Mouse (Mus musculus): ENCODE data around the gene Gm8279. TPM values are rescaled to one million over a fixed set of nuclear protein-coding genes. Genes with fewer than 3 reads are reported as not detected.
"Not testable (repeated sequence)": the region's sequence is repeated elsewhere in the genome, so short reads cannot be mapped to it uniquely, and the experiment has no call there.

Gm8279 gene
- not detected in 2 replicates for polyA plus RNA-seq (2012; rRNA removed)

DNA sequence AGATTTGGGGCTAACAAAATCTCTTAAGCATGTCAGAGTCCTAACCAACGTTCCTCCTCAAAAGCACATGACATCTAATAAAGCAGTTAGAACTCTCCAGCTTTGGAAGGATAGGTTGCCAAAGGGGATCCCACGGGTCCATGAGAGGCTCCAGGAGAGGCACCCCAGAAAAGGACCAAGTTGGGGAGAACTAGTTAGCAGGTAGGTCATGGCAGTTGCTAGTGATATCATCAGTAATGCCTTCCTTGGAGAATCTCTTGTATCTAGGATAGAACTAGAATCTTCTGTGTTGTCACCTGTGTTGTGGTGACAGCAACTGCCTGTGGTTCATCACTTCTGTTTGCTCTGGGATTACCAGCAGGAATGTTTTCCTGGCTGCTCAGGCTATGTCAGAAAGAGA lies at the start of gene Gm8279:
Gene Gm8279 (plus strand): TSS at position 301 of the 400 bp plus-strand sequence.
- not testable (repeated sequence) for H3K4me1 ChIP-seq (ENCODE audit: control insufficient read depth, insufficient read depth, insufficient read length); H3K27ac ChIP-seq (ENCODE audit: insufficient read depth, low read length); H3K36me3 ChIP-seq (ENCODE audit: control insufficient read depth, insufficient read depth, low read length); DNase-seq (ENCODE audit: low read depth in 1 of 2, low spot score in 2 of 2); H3K4me3 ChIP-seq (ENCODE audit: extremely low read depth, insufficient read depth, insufficient read length); H3K27me3 ChIP-seq (ENCODE audit: control insufficient read depth, insufficient read depth, low read length)
- WGBS = 82% methylated on average over 2 of the region's 2 CpGs

- WGBS = no CpG with 5 or more reads among the region's 1 CpGs
- not testable (repeated sequence) for H3K4me3 ChIP-seq (ENCODE audit: extremely low read depth, insufficient read depth, insufficient read length); DNase-seq (ENCODE audit: low read depth in 1 of 2, low spot score in 2 of 2)
Measured at GRCm38 (mm10) chr14:5164235-5164634, 32.9 kb downstream of the Gm8279 start, which contains the start of gene Gm3317. Gm3317 (plus strand) TSS chr14:5164535.

GRCm38 (mm10) chr14:5185493-5185892 lies 54.2 kb downstream of the Gm8279 start, which contains the start of gene Gm8271:
Gm8271 (plus strand) TSS chr14:5185793.
- not testable (repeated sequence) for H3K36me3 ChIP-seq (ENCODE audit: control insufficient read depth, insufficient read depth, low read length); DNase-seq (ENCODE audit: low read depth in 1 of 2, low spot score in 2 of 2); H3K27me3 ChIP-seq (ENCODE audit: control insufficient read depth, insufficient read depth, low read length); H3K4me3 ChIP-seq (ENCODE audit: extremely low read depth, insufficient read depth, insufficient read length); H3K27ac ChIP-seq (ENCODE audit: insufficient read depth, low read length); H3K4me1 ChIP-seq (ENCODE audit: control insufficient read depth, insufficient read depth, insufficient read length)
- WGBS = no CpG with 5 or more reads among the region's 3 CpGs

More at GRCm38 (mm10) chr14:5164235-5164634, 32.9 kb downstream of the Gm8279 start, which contains the start of gene Gm3317:
- not testable (repeated sequence) for H3K4me1 ChIP-seq (ENCODE audit: control insufficient read depth, insufficient read depth, insufficient read length); H3K27ac ChIP-seq (ENCODE audit: insufficient read depth, low read length); H3K27me3 ChIP-seq (ENCODE audit: control insufficient read depth, insufficient read depth, low read length); H3K36me3 ChIP-seq (ENCODE audit: control insufficient read depth, insufficient read depth, low read length)

Other genes with a start within 250 kb of the Gm8279 start
- gene Gm3278, start 239.1 kb upstream of the Gm8279 start, polyA plus RNA-seq (2012; rRNA removed) = not detected in 2 replicates
- gene Gm8297, start 147.6 kb upstream of the Gm8279 start, polyA plus RNA-seq (2012; rRNA removed) = not detected in 2 replicates
- not detected in 2 replicates for gene Gm3298, start 115.6 kb upstream of the Gm8279 start, polyA plus RNA-seq (2012; rRNA removed)
- not detected in 2 replicates for gene 4930555G01Rik, start 80.9 kb upstream of the Gm8279 start, polyA plus RNA-seq (2012; rRNA removed)
- not detected in 2 replicates for gene Gm8281, start 60.5 kb upstream of the Gm8279 start, polyA plus RNA-seq (2012; rRNA removed)
- gene Gm3317, start 33.0 kb downstream of the Gm8279 start, polyA plus RNA-seq (2012; rRNA removed) = not detected in 2 replicates
- gene Gm8271, start 54.3 kb downstream of the Gm8279 start, polyA plus RNA-seq (2012; rRNA removed) = not detected in 2 replicates
- not detected in 2 replicates for gene Gm3526, start 129.1 kb downstream of the Gm8279 start, polyA plus RNA-seq (2012; rRNA removed)
- gene Gm3542, start 203.4 kb downstream of the Gm8279 start, polyA plus RNA-seq (2012; rRNA removed) = not detected in 2 replicates